Mouse (Mus musculus): ENCODE data around the gene Mobp. TPM values are rescaled to one million over a fixed set of nuclear protein-coding genes. Genes with fewer than 3 reads are reported as not detected.

The Mobp gene
- total RNA-seq, 1 experiment from 2014 or later = not detected

DNA sequence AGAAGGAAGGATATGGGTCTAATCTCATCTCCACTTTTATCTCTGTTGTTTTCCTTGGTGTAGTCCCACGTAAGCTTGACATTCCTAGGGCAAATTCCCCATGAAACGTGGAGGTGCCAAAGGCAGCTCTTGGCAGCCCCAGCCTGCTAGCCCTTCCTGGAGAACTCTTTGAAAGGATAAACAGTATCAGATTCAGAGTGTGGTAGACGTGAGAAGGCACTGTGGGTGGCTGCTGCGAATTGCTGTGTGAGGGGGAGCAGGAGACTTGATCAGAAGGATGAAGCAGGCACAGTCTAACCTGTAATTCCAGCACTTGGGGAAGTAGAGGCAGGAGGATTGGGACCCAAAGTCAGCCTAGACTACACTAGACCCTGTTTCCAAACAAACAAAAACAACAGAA is 51.4 kb downstream of the Mobp start:
- no peak for ATAC-seq (ENCODE audit: extremely low read depth, insufficient number of reproducible peaks, low FRiP score, poor library complexity, severe bottlenecking)

DNA sequence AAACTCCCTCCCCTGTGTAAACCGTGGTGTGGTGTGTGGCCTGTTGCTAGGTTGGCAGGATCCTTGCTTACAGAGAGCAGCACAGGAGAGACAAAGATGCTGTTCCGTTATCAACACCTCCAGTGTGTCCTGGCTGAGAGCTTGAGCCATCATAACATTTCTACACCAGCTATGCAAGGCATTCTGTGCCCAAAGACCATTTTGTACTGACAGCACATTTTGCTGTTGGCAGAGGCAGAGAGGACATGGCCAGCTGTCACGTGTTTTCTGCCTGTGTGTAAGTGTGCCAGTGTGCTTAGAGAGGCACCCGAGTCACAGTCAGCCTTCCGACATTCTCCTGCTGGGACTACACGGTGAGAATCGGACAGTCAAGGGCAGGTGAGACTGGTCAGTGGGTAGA is 52.2 kb downstream of the Mobp start:
- no peak for ATAC-seq (ENCODE audit: extremely low read depth, insufficient number of reproducible peaks, low FRiP score, poor library complexity, severe bottlenecking)

GRCm38 (mm10) chr9:120202683-120203082 is 53.2 kb downstream of the Mobp start:
- no peak for ATAC-seq (ENCODE audit: extremely low read depth, insufficient number of reproducible peaks, low FRiP score, poor library complexity, severe bottlenecking)

DNA sequence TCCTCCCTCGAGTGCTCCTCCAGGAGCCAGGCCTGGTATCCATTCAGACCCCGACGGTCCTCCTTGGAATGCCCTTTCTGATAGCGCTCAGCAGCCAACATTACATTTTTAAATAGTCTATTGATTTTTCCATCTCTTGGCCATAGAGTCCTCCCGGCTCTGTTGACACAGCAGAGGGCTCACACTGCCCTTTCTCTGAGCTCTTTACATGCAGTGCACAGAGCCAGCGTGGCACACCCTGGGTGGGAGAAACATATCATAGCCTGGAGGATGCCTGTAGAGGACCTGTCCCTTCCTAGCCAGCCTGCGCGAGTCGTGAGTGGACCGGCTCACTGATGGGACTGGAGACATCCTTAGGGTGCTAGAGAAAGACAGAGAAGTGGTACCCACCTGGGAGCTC is 54.4 kb downstream of the Mobp start:
- no peak for ATAC-seq (ENCODE audit: extremely low read depth, insufficient number of reproducible peaks, low FRiP score, poor library complexity, severe bottlenecking)

GRCm38 (mm10) chr9:120206897-120207296 is 57.4 kb downstream of the Mobp start:
- ATAC-seq (ENCODE audit: extremely low read depth, insufficient number of reproducible peaks, low FRiP score, poor library complexity, severe bottlenecking) = no peak

DNA sequence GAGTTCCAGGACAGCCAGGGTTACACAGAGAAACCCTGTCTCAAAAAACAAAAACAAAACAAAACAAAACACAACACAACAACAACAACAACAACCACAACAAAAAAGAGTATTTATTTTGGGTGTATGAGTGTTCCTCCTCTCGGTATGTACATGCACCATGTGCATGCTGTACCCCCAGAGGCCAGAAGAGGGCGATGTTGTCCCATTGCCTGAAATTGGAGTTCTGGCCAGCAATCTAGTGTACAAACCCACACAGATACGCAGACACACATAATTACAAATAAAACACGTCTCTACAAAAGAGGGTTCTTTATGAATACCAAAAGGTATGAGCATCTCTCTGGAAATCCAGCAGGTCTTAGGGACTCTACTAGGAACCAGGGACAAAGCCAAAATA is 60.6 kb downstream of the Mobp start:
- no peak for ATAC-seq (ENCODE audit: extremely low read depth, insufficient number of reproducible peaks, low FRiP score, poor library complexity, severe bottlenecking)

DNA sequence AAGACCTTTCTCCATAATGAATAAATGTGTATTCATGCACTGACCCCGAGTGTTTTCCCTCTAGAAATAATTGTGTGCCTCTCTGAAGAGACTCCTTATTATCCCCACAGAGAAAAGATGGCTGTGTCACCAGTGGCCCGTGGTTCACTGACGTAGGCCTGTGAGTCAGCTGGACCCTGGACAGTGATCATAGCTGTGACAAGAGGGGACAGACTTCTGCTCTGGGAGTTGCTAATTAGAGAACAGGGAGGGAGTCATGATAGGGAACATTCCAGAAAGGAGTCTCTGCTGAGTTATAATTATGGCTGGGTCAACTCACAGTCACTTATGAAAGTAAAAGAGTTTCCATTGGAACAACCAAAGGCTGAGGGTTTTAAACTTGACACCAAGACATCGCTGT is 61.4 kb downstream of the Mobp start:
- no peak for ATAC-seq (ENCODE audit: extremely low read depth, insufficient number of reproducible peaks, low FRiP score, poor library complexity, severe bottlenecking)

- ATAC-seq (ENCODE audit: extremely low read depth, insufficient number of reproducible peaks, low FRiP score, poor library complexity, severe bottlenecking) = no peak
Measured at GRCm38 (mm10) chr9:120212936-120213335, 63.4 kb downstream of the Mobp start.

- no peak for ATAC-seq (ENCODE audit: extremely low read depth, insufficient number of reproducible peaks, low FRiP score, poor library complexity, severe bottlenecking)
Measured at GRCm38 (mm10) chr9:120214978-120215495, 65.5 kb downstream of the Mobp start.

- no peak for ATAC-seq (ENCODE audit: extremely low read depth, insufficient number of reproducible peaks, low FRiP score, poor library complexity, severe bottlenecking)
Measured at GRCm38 (mm10) chr9:120219411-120219810, 69.9 kb downstream of the Mobp start.

Other genes with a start within 250 kb of the Mobp start
- gene Gorasp1, start 212.1 kb upstream of the Mobp start, total RNA-seq (2017) = 1.7 and 3.6 TPM in 2 replicates
- 0.35 TPM in 1 of 2 replicates, not detected in the other for gene Ttc21a, start 212.1 kb upstream of the Mobp start, total RNA-seq (2017)
- 105 and 114 TPM in 2 replicates for gene Csrnp1, start 165.0 kb upstream of the Mobp start, total RNA-seq (2017)
- gene Xirp1, start 126.1 kb upstream of the Mobp start, total RNA-seq (2017) = not detected in 2 replicates
- 12.9 and 15.5 TPM in 2 replicates for gene Cx3cr1, start 79.8 kb upstream of the Mobp start, total RNA-seq (2017)
- not detected in 2 replicates for gene Ccr8, start 57.6 kb upstream of the Mobp start, total RNA-seq (2017)
- 25.1 and 29.1 TPM in 2 replicates for gene Slc25a38, start 39.3 kb upstream of the Mobp start, total RNA-seq (2017)
- 1,686 and 1,792 TPM in 2 replicates for gene Rpsa, start 22.0 kb upstream of the Mobp start, total RNA-seq (2017)
- not detected in 2 replicates for gene Myrip, start 151.8 kb downstream of the Mobp start, total RNA-seq (2017)